Mouse (Mus musculus) forelimb bud, embryonic 11.5 days (tissue): ENCODE data around the gene Mfsd10.
"Not testable (repeated sequence)": the region's sequence is repeated elsewhere in the genome, so short reads cannot be mapped to it uniquely, and the experiment has no call there.

Experiments used
- DNase-seq: peaks from one replicate; pipeline ENCODE4 v3.0.0-alpha.2; 2012; ENCODE audit warnings: low read depth, low spot score

The Mfsd10 gene

GRCm38 (mm10) chr5:34607100-34607880 is 29.7 kb downstream of the Mfsd10 start:
- no peak for DNase-seq

DNA sequence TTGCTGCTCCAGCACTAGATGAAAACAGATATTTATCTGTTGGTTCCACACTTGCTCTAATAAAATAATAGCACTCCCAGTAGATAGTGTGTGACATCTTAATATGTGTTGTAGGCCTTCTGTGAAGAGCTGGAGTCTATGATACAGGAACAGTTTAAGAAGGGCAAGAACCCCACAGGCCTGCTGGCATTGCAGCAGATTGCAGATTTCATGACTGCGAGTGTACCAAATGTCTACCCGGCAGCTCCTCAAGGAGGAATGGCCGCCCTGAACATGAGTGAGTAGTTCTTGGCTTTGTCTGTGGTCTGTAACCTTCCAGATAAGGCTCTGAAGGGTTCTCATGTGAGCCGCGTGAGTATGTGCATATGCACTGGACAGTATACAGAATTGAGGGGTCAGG is 32.4 kb downstream of the Mfsd10 start:
- no peak for DNase-seq

DNA sequence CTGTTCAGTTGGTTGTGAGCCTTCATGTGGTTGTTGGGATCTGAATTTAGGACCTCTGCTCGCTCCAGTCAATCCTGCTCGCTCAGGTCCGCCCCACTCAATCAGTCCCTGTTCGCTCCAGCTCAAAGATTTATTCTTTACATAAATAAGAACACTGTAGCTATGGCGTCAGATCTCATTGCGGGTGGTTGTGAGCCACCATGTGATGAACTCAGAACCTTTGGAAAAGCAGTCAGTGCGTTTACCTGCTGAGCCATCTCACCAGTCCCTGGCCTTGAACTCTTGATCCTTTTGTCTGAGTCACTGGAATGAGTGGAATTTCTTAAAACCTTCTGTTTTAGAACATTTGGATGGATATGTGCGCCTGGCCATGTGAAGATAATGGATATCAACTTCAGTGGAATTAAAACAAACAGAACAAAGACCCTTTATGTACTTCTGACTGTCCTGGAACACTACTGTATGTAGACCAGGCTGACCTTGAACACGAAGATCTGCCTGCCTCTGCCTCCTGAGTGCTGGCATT is 43.7 kb downstream of the Mfsd10 start:
- DNase-seq: no peak

DNA sequence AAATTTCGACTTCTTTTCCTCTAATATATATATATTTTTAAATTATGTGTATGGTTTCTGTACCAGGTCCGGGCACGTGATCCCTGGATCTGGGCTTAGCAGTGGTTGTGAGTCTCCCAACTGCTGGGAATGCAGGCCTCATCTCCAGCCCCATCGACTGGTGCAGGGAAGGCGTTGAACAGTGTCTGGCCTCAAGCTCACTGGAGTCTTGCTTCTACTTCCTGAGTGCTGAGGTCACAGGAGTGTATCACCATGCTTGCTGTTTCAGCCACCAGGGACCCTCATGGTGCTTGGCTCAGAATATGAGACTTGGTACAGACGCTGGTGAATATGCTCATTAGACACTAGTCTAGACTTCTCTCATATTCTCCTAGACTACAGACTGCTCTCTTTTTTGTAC is 44.3 kb downstream of the Mfsd10 start:
- no peak for DNase-seq

DNA sequence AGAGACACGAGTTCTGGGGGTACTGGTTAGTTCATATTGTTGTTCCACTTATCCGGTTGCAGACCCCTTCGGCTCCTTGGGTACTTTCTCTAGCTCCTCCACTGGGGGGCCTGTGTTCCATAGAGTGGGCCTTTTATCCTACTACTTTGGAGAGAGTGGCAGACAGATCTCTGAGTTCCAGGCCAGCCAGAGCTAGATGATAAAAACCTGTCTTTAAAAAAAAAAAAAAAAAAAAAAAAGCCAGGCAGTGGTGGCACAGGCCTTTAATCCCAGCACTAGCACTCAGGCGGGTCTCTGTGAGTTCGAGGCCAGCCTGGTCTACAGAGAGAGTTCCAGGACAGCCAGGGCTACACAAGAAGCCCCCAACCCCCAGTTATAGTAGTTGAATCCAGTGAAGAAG is 44.8 kb downstream of the Mfsd10 start:
- DNase-seq: not testable (repeated sequence)

GRCm38 (mm10) chr5:34591388-34592004 is 45.5 kb downstream of the Mfsd10 start:
- no peak for DNase-seq

DNA sequence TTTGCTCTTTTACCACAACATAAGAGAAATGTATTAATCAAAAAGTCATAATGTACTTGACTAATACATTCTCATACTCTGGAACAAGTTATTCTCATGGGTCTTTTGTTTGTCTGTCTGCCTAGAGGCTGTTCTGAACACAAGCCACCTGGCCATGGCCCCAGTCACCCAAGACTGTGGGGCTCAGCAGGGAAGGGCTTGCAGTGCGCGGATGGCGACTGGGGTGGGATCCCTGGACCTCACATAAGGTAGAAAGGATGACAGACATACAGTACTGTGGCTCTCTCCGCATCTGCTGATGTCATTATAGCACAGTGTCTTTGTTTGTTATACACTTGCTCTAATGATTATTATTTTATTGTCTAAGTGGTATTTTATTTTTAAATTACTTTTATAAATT is 46.3 kb downstream of the Mfsd10 start:
- DNase-seq: no peak

DNA sequence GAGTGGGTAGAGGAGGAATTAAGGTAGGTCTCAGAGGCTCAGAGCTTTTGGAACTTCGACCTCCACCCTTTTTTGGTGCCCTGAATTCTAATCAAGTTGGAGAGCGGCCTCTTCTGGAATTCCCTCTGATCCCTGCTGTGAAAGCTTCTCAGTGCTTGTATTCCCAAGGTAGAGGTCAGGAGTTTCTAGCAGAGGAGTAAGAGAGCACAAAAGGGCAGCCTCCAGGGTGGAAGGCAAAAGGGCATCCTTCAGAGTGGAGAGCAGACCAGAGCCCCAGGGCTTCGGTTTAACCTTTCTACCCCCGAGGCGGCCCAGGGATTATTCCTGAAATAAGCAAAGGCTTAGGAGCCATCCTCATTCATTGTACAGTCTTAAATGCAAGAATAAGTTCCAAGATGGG is 47.0 kb downstream of the Mfsd10 start:
- DNase-seq: no peak

GRCm38 (mm10) chr5:34587881-34588280 is 49.1 kb downstream of the Mfsd10 start:
- no peak for DNase-seq

DNA sequence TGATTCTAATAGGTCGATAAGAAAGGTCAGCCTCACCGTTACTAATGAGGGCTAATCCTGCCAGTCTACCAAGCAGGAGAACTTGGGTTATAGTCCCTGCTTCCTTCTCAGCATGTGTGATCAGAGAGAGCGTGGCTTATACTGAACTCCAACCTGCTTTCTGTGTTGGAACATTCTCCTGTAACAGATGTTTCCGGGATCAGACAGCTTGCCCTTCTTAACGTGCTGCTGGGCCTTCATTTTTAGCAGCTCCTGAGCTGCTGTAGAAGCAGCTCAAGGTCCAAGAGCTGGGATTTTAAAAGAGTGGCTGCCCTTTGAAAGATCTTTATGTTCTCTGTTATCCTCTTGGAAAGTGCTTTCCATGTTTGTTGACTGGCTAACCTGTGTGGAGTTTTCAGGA is 51.8 kb downstream of the Mfsd10 start:
- no peak for DNase-seq
